In genomic region chr8:120986022-120986421, GRCm38 (mm10) we compare ENCODE assay signal across 19 mouse cellular contexts.
DNase-seq lines count a peak whose midpoint lies in the region; ATAC-seq and TF ChIP-seq lines count a peak whose summit lies in the region.
"Had no signal": no experiment of that assay in that cellular context is flagged by ENCODE, and none has a peak within 500 bp of the region (broad histone marks: within the 10 kb centered on the region; RNA-seq: fewer than 3 reads in every experiment).

No protein-coding gene starts in this region.

- H3K36me3 ChIP-seq in heart, embryonic 12.5 days: no peaks in the 10 kb centered on the region
- H3K36me3 ChIP-seq in lung, postnatal 0 days (ENCODE audit: insufficient read depth, low read length): no peaks in the 10 kb centered on the region
- H3K36me3 ChIP-seq: forebrain, embryonic 12.5 days; hindbrain, embryonic 15.5 days; midbrain, embryonic 13.5 days; neural tube, embryonic 13.5 days had no signal

- no peak for TF ChIP-seq CTCF in lung, postnatal 0 days (IDR thresholded peaks at IDR 0.05)

- peaks cover 53% of the 10 kb centered on the region for H3K27me3 ChIP-seq in heart, embryonic 12.5 days (replicated peaks)
- H3K27me3 ChIP-seq in lung, postnatal 0 days (replicated peaks; ENCODE audit: insufficient read depth, low read length): no peaks in the 10 kb centered on the region
- H3K27me3 ChIP-seq: hindbrain, embryonic 15.5 days; midbrain, embryonic 13.5 days; neural tube, embryonic 13.5 days had no signal

- 62% methylated on average over 7 of the region's 7 CpGs for WGBS in heart, embryonic 12.5 days
- WGBS in lung, postnatal 0 days: 62% methylated on average over 7 of the region's 7 CpGs

- no peak overlapping the region for H3K4me2 ChIP-seq in heart, embryonic 12.5 days
- H3K4me2 ChIP-seq in lung, postnatal 0 days (replicated peaks; ENCODE audit: low read depth, low read length): no peak overlapping the region
- H3K4me2 ChIP-seq: forebrain, embryonic 12.5 days; hindbrain, embryonic 15.5 days; midbrain, embryonic 13.5 days; neural tube, embryonic 13.5 days had no signal

- no peak for ATAC-seq in heart, embryonic 12.5 days (ENCODE audit: insufficient number of reproducible peaks, low FRiP score)
- ATAC-seq in lung, postnatal 0 days: no peak
- ATAC-seq: midbrain, embryonic 13.5 days had no signal

- intact Hi-C loops in heart, postnatal 10 days (cut with DNase I): no loop called here

- peak; percentile 54 to 58 for DNase-seq in heart, postnatal 10 days
- peak; percentile 27 for DNase-seq in ovary, postnatal 36 days (ENCODE audit: low spot score)
- DNase-seq in ovary, postnatal 10 days (ENCODE audit: low spot score): no peak
- peak; percentile 14 for DNase-seq in lung, postnatal 0 days (ENCODE audit: low spot score)
- no peak for DNase-seq in testis, postnatal 14 days (ENCODE audit: low spot score)
- no peak for DNase-seq in retina, postnatal 1 day
- DNase-seq: cerebellum, adult 8-10 months; gastrocnemius, adult 2 months; kidney, adult 18-20 months; kidney, postnatal 10 days; layer of hippocampus, postnatal 36 days; thymus, postnatal 25 days had no signal

- TF ChIP-seq EP300 in lung, postnatal 0 days (IDR thresholded peaks at IDR 0.05): no peak

- no peak overlapping the region for H3K4me3 ChIP-seq in heart, embryonic 12.5 days
- no peak overlapping the region for H3K4me3 ChIP-seq in lung, postnatal 0 days (ENCODE audit: low read depth, low read length)
- H3K4me3 ChIP-seq: forebrain, embryonic 12.5 days; gastrocnemius, adult 2 months; hindbrain, embryonic 15.5 days; layer of hippocampus, adult 2 months; midbrain, embryonic 13.5 days; neural tube, embryonic 13.5 days had no signal

- H3K9me3 ChIP-seq in heart, embryonic 12.5 days (replicated peaks): no peaks in the 10 kb centered on the region
- no peaks in the 10 kb centered on the region for H3K9me3 ChIP-seq in lung, postnatal 0 days (ENCODE audit: low read length)
- H3K9me3 ChIP-seq: forebrain, embryonic 12.5 days; hindbrain, embryonic 15.5 days; midbrain, embryonic 13.5 days; neural tube, embryonic 13.5 days had no signal

- peaks cover 32% of the 10 kb centered on the region for H3K4me1 ChIP-seq in heart, embryonic 12.5 days (replicated peaks)
- no peaks in the 10 kb centered on the region for H3K4me1 ChIP-seq in lung, postnatal 0 days (ENCODE audit: insufficient read depth, low read depth, low read length)
- H3K4me1 ChIP-seq: forebrain, embryonic 12.5 days; hindbrain, embryonic 15.5 days; midbrain, embryonic 13.5 days had no signal

- no peak overlapping the region for H3K27ac ChIP-seq in heart, embryonic 12.5 days (ENCODE audit: poor library complexity, severe bottlenecking)
- H3K27ac ChIP-seq in lung, postnatal 0 days (ENCODE audit: low read length): no peak overlapping the region
- H3K27ac ChIP-seq: forebrain, embryonic 12.5 days; gastrocnemius, adult 2 months; hindbrain, embryonic 15.5 days; layer of hippocampus, adult 2 months; liver, embryonic 14.5 days; midbrain, embryonic 13.5 days; neural tube, embryonic 13.5 days had no signal

- no peak overlapping the region for H3K9ac ChIP-seq in heart, embryonic 12.5 days
- H3K9ac ChIP-seq in lung, postnatal 0 days (replicated peaks; ENCODE audit: low read depth): no peak overlapping the region
- H3K9ac ChIP-seq: forebrain, embryonic 12.5 days; hindbrain, embryonic 15.5 days; liver, embryonic 14.5 days; midbrain, embryonic 13.5 days; neural tube, embryonic 13.5 days had no signal

Comparison
In these comparisons a context has a peak if more than half of its experiments do, and no peak if none do; other contexts are left out.
1. DNase-seq: peak in heart, postnatal 10 days (2 of 2), ovary, postnatal 36 days (single experiment) and lung, postnatal 0 days (single experiment); none in ovary, postnatal 10 days (single experiment), testis, postnatal 14 days (single experiment) and retina, postnatal 1 day (single experiment).